7 mouse cellular contexts compared by ENCODE assay signal in the genomic region with DNA sequence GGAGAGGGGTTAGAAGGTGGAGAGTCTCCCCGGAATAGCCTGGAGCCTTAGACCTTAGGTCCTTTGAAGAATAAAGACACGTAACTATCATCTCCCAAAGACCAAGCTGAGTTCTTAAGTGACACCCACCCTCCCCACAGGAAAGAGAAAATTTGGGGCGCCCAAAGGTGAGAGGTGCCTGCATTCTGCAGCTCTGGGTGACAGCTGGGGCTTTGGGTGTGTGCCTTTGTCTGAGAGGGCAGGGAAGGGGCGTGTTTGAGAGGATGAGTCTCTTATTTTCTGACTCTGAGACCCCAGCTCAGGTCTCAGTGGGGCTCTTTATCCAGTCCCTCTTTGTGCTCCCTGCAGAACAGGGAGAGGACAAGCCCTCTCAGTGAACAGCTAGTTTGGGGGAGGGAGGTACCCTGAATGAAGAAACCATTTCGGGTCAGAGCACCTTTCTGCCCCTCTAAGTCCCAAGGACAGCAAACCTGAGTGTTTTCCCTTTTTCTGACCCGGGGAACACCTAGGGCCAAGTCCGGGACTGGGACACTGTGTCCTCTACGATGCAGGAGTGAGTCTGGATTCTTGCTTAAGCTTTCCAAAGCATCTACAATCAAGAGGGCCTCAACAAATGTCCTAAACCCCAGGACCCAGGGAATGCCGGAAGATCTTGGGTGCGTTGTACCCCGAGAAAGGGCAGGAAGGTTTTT. TPM values are rescaled to one million over a fixed set of nuclear protein-coding genes. Genes with fewer than 3 reads are reported as not detected.
DNase-seq lines count a peak whose midpoint lies in the region; ATAC-seq and TF ChIP-seq lines count a peak whose summit lies in the region.

No protein-coding gene starts in this region.

- H3K9ac ChIP-seq in lung, embryonic 15.5 days = peak overlapping the region; percentile 92
- H3K9ac ChIP-seq in forebrain, embryonic 11.5 days (ENCODE audit: low read length) = peak overlapping the region; percentile 99
- H3K9ac ChIP-seq in liver, embryonic 12.5 days = peak overlapping the region; percentile 71

- H3K9me3 ChIP-seq in lung, embryonic 15.5 days = no peaks in the 10 kb centered on the region
- no peaks in the 10 kb centered on the region for H3K9me3 ChIP-seq in forebrain, embryonic 11.5 days (ENCODE audit: control insufficient read depth, low read length)
- no peaks in the 10 kb centered on the region for H3K9me3 ChIP-seq in liver, embryonic 12.5 days (replicated peaks)

- H3K4me1 ChIP-seq in lung, embryonic 15.5 days = peaks cover 34% of the 10 kb centered on the region
- peaks cover 18% of the 10 kb centered on the region for H3K4me1 ChIP-seq in forebrain, embryonic 11.5 days (replicated peaks; ENCODE audit: control insufficient read depth, insufficient read depth, low read length)
- H3K4me1 ChIP-seq in liver, embryonic 12.5 days = peaks cover 24% of the 10 kb centered on the region
- peaks cover 58% of the 10 kb centered on the region for H3K4me1 ChIP-seq in thymus, adult 2 months (replicated peaks; ENCODE audit: control insufficient read depth, insufficient read depth, low read length)

- peak overlapping the region; percentile 92 for H3K4me3 ChIP-seq in lung, embryonic 15.5 days
- peak overlapping the region; percentile 99 for H3K4me3 ChIP-seq in forebrain, embryonic 11.5 days (ENCODE audit: low read depth, low read length)
- H3K4me3 ChIP-seq in liver, embryonic 12.5 days = peak overlapping the region; percentile 66
- H3K4me3 ChIP-seq in thymus, adult 2 months (ENCODE audit: control insufficient read depth, insufficient read depth, low read length) = peak overlapping the region; percentile 89

- WGBS in lung, embryonic 15.5 days = 8% methylated on average over 11 of the region's 11 CpGs
- 6% methylated on average over 11 of the region's 11 CpGs for WGBS in forebrain, embryonic 11.5 days
- 22% methylated on average over 11 of the region's 11 CpGs for WGBS in liver, embryonic 12.5 days (ENCODE audit: insufficient replicate concordance)
- WGBS in thymus, adult 2 months = 50% methylated on average over 11 of the region's 11 CpGs

- no peak for ATAC-seq in lung, embryonic 15.5 days (ENCODE audit: borderline replicate concordance, extremely low read depth, low FRiP score, low TSS enrichment)
- ATAC-seq in forebrain, embryonic 11.5 days (replicated peaks; ENCODE audit: low FRiP score) = no peak
- ATAC-seq in liver, embryonic 12.5 days = no peak

- no peak for TF ChIP-seq CTCF in thymus, adult 2 months (IDR thresholded peaks at IDR 0.05; ENCODE audit: borderline replicate concordance, control insufficient read depth, extremely low read depth, insufficient read depth, low read length, poor library complexity)

- no peak for TF ChIP-seq POLR2A in thymus, adult 2 months (IDR thresholded peaks at IDR 0.05; ENCODE audit: control insufficient read depth, extremely low read depth, insufficient read depth, low read length, poor library complexity)

- H3K27ac ChIP-seq in lung, embryonic 15.5 days = no peak overlapping the region
- H3K27ac ChIP-seq in forebrain, embryonic 11.5 days (ENCODE audit: low read depth, low read length) = peak overlapping the region; percentile 94
- H3K27ac ChIP-seq in liver, embryonic 12.5 days = no peak overlapping the region
- peak overlapping the region; percentile 57; the same call in 1 of the 2 replicates for H3K27ac ChIP-seq in thymus, adult 2 months (ENCODE audit: control insufficient read depth, insufficient read depth, low read length)

- peak overlapping the region; percentile 93 for H3K4me2 ChIP-seq in lung, embryonic 15.5 days
- peak overlapping the region; percentile 74 for H3K4me2 ChIP-seq in forebrain, embryonic 11.5 days (ENCODE audit: low read depth, low read length, severe bottlenecking)
- H3K4me2 ChIP-seq in liver, embryonic 12.5 days = peak overlapping the region; percentile 96

- H3K27me3 ChIP-seq in lung, embryonic 15.5 days = no peaks in the 10 kb centered on the region
- H3K27me3 ChIP-seq in forebrain, embryonic 11.5 days (ENCODE audit: control insufficient read depth, insufficient read depth, low read length) = no peaks in the 10 kb centered on the region
- H3K27me3 ChIP-seq in liver, embryonic 12.5 days (replicated peaks) = peaks cover 98% of the 10 kb centered on the region
- H3K27me3 ChIP-seq in thymus, adult 2 months (ENCODE audit: control insufficient read depth, insufficient read depth, low read length) = no peaks in the 10 kb centered on the region

- DNase-seq in lung, adult 18-20 months = no peak
- no peak for DNase-seq in forebrain, embryonic 11.5 days (ENCODE audit: low spot score)
- DNase-seq in thymus, adult 2 months = peak; percentile 64
- no peak for DNase-seq in adrenal gland, adult 8-10 months
- DNase-seq in layer of hippocampus, adult 9-10 months (ENCODE audit: low spot score) = no peak

- H3K36me3 ChIP-seq in lung, embryonic 15.5 days = peaks cover 3% of the 10 kb centered on the region; the same call in 1 of the 2 replicates
- peaks cover 8% of the 10 kb centered on the region for H3K36me3 ChIP-seq in forebrain, embryonic 11.5 days (ENCODE audit: control insufficient read depth, insufficient read depth, low read length)
- no peaks in the 10 kb centered on the region for H3K36me3 ChIP-seq in liver, embryonic 12.5 days
- H3K36me3 ChIP-seq in thymus, adult 2 months (ENCODE audit: control insufficient read depth, insufficient read depth, low read length) = no peaks in the 10 kb centered on the region; the same call in 1 of the 2 replicates

RNA-seq across cellular contexts. Expression of a gene that starts 1.1 kb away (rescaled TPM):
- polyA plus RNA-seq in lung, embryonic 15.5 days (2015; fragmentation: Nextera tagmentation; extraction: Ambion mirVana) = 28.7 and 32.3 TPM in 2 replicates
- 194 and 214 TPM in 2 replicates for polyA plus RNA-seq in forebrain, embryonic 11.5 days (2014; fragmentation: Nextera tagmentation; extraction: Ambion mirVana)
- polyA plus RNA-seq in liver, embryonic 12.5 days (2016; fragmentation: Nextera tagmentation; extraction: Ambion mirVana) = 4.2 and 5.0 TPM in 2 replicates
- polyA plus RNA-seq in thymus, adult 2 months (2012; rRNA removed) = 78.1 and 82.0 TPM in 2 replicates
- total RNA-seq in adrenal gland, adult 8-10 months (2022) = 100 to 1,000 TPM in 2 of 4 experiments, 10 to 100 TPM in 2; 32.4 to 142 (median 75.6) TPM

Comparison
In these comparisons a context has a peak if more than half of its experiments do, and no peak if none do; other contexts are left out.
1. H3K27ac ChIP-seq: peak in forebrain, embryonic 11.5 days (single experiment) and thymus, adult 2 months (single experiment); none in lung, embryonic 15.5 days (single experiment) and liver, embryonic 12.5 days (single experiment).
2. Peak in every context shown above with its lines, with median percentiles within 50 percentile points of each other: H3K4me2 ChIP-seq, H3K4me3 ChIP-seq and H3K9ac ChIP-seq.